Mouse (Mus musculus) CH12.LX (cell line): ENCODE data around the gene Pla2g12a. TPM values are rescaled to one million over a fixed set of nuclear protein-coding genes. Genes with fewer than 3 reads are reported as not detected.
A peak's percentile ranks its signal among the peaks of the same experiment; 100 is the strongest.

Source experiments
- DNase-seq: peaks from one replicate; pipeline ENCODE4 v3.0.0-alpha.2; 2013; ENCODE audit errors: extremely low read depth
- H3K27ac ChIP-seq: 2 replicates; pipeline ENCODE4 v1.5.1; 2012; ENCODE audit warnings: low read depth, mild to moderate bottlenecking, control low read depth, moderate library complexity; ENCODE audit not compliant: insufficient read depth
- H3K27me3 ChIP-seq: replicated peaks from 2 replicates; pipeline ENCODE3; 2012; ENCODE audit warnings: inconsistent platforms
- H3K36me3 ChIP-seq, 2 experiments: replicated peaks in 1 of 2; 2 replicates each; pipeline versions ENCODE3 to v1.6.1; 2012; ENCODE audit warnings: inconsistent platforms in 1 of 2, low read length in 1 of 2, mild to moderate bottlenecking in 1 of 2, mixed read lengths in 1 of 2, moderate library complexity in 1 of 2; ENCODE audit not compliant: control insufficient read depth in 1 of 2, insufficient read depth in 1 of 2
- H3K4me1 ChIP-seq, 2 experiments: 2 replicates each; pipeline ENCODE4 v1.6.1; 2012; ENCODE audit warnings: inconsistent platforms in 1 of 2, moderate library complexity in 1 of 2; ENCODE audit not compliant: insufficient read depth in 2 of 2, control insufficient read depth in 1 of 2
- H3K4me2 ChIP-seq: 2 replicates; pipeline ENCODE4 v1.6.1; 2012; ENCODE audit warnings: low read depth, mild to moderate bottlenecking, control low read depth; ENCODE audit not compliant: poor library complexity, insufficient read depth, severe bottlenecking
- H3K4me3 ChIP-seq, 3 experiments: fragments of 150-350 bp in 1 of 3; sonication (generic) in 1 of 3; replicated peaks in 1 of 3; 2 replicates each; pipeline versions ENCODE3 to v1.5.1; 2011 to 2012; ENCODE audit warnings: low read depth in 2 of 3, low read length in 2 of 3, mild to moderate bottlenecking in 2 of 3, moderate library complexity in 2 of 3, control low read depth in 1 of 3, improper control_type of control experiment in 1 of 3, inconsistent platforms in 1 of 3, mixed read lengths in 1 of 3; ENCODE audit not compliant: poor library complexity in 1 of 3
- H3K79me2 ChIP-seq: replicated peaks from 2 replicates; pipeline ENCODE4 v1.6.1; 2012; ENCODE audit warnings: mild to moderate bottlenecking, moderate library complexity; ENCODE audit not compliant: control insufficient read depth, poor library complexity, insufficient read depth, severe bottlenecking; ENCODE audit errors: extremely low read depth
- H3K9ac ChIP-seq: 2 replicates; pipeline ENCODE4 v1.6.1; 2012; ENCODE audit warnings: low read depth, mild to moderate bottlenecking, control low read depth, moderate library complexity; ENCODE audit not compliant: insufficient read depth
- H3K9me3 ChIP-seq: replicated peaks from 2 replicates; pipeline ENCODE3; 2012; ENCODE audit warnings: low read length, inconsistent platforms, mixed read lengths
- BHLHE40 ChIP-seq: IDR thresholded peaks from 2 replicates; pipeline ENCODE4 v1.6.1; 2011; ENCODE audit warnings: mild to moderate bottlenecking, low read depth, low read length, improper control_type of control experiment
- CHD1 ChIP-seq: IDR thresholded peaks from 2 replicates; pipeline ENCODE4 v1.6.1; 2012; ENCODE audit warnings: low read depth, low read length, improper control_type of control experiment, inconsistent platforms
- CHD2 ChIP-seq: IDR thresholded peaks from 2 replicates; pipeline ENCODE4 v1.6.1; 2011; ENCODE audit warnings: low read length, improper control_type of control experiment
- CTCF ChIP-seq, 2 experiments: IDR thresholded peaks in 1 of 2; conservative IDR thresholded peaks in 1 of 2; 2 replicates each; pipeline ENCODE4 v1.5.1; 2011 to 2012; ENCODE audit warnings: low read depth in 2 of 2, low read length in 2 of 2, improper control_type of control experiment in 1 of 2, inconsistent platforms in 1 of 2, mild to moderate bottlenecking in 1 of 2, moderate library complexity in 1 of 2
- E2F4 ChIP-seq: IDR thresholded peaks from 2 replicates; pipeline ENCODE4 v1.6.1; 2011; ENCODE audit warnings: low read depth, low read length, improper control_type of control experiment; ENCODE audit not compliant: insufficient replicate concordance
- EP300 ChIP-seq: IDR thresholded peaks from 2 replicates; pipeline ENCODE4 v1.6.1; 2011; ENCODE audit warnings: low read length, improper control_type of control experiment
- ETS1 ChIP-seq: conservative IDR thresholded peaks from 2 replicates; pipeline ENCODE4 v1.6.1; 2012; ENCODE audit warnings: low read depth, mild to moderate bottlenecking, inconsistent platforms, low read length, improper control_type of control experiment, moderate library complexity
- GABPA ChIP-seq: IDR thresholded peaks from 2 replicates; pipeline ENCODE4 v1.6.1; 2012; ENCODE audit warnings: low read depth, low read length, improper control_type of control experiment, inconsistent platforms; ENCODE audit not compliant: insufficient replicate concordance
- HCFC1 ChIP-seq: IDR thresholded peaks from 2 replicates; pipeline ENCODE4 v1.6.1; 2012; ENCODE audit warnings: low read depth, mild to moderate bottlenecking, inconsistent platforms, low read length, improper control_type of control experiment
- IRF4 ChIP-seq: IDR thresholded peaks from 2 replicates; pipeline ENCODE4 v1.6.1; 2014; ENCODE audit warnings: low read depth, mild to moderate bottlenecking, inconsistent platforms, low read length, improper control_type of control experiment
- JUND ChIP-seq: conservative IDR thresholded peaks from 2 replicates; pipeline ENCODE4 v1.6.1; 2011; ENCODE audit warnings: low read depth, low read length, improper control_type of control experiment
- KAT2A ChIP-seq: IDR thresholded peaks from 2 replicates; pipeline ENCODE4 v1.6.1; 2012; ENCODE audit warnings: low read length, improper control_type of control experiment, inconsistent platforms; ENCODE audit not compliant: insufficient replicate concordance
- MEF2A ChIP-seq: IDR thresholded peaks from 2 replicates; pipeline ENCODE4 v1.6.1; 2014; ENCODE audit warnings: low read depth, mild to moderate bottlenecking, inconsistent platforms, low read length, improper control_type of control experiment, borderline replicate concordance
- NELFE ChIP-seq: IDR thresholded peaks from 2 replicates; pipeline ENCODE4 v1.6.1; 2011; ENCODE audit warnings: low read depth, low read length, improper control_type of control experiment
- POLR2A ChIP-seq: IDR thresholded peaks from 2 replicates; pipeline ENCODE4 v1.6.1; 2011; ENCODE audit warnings: low read depth, mild to moderate bottlenecking, improper control_type of control experiment, low read length
- RAD21 ChIP-seq: IDR thresholded peaks from 2 replicates; pipeline ENCODE4 v1.6.1; 2011; ENCODE audit warnings: low read depth, mild to moderate bottlenecking, low read length, improper control_type of control experiment, moderate library complexity
- SIN3A ChIP-seq: IDR thresholded peaks from 2 replicates; pipeline ENCODE4 v1.6.1; 2012; ENCODE audit warnings: low read length, improper control_type of control experiment, inconsistent platforms
- SMC3 ChIP-seq: IDR thresholded peaks from 2 replicates; pipeline ENCODE4 v1.6.1; 2011; ENCODE audit warnings: low read depth, low read length, improper control_type of control experiment
- TCF12 ChIP-seq: IDR thresholded peaks from 2 replicates; pipeline ENCODE4 v1.6.1; 2014; ENCODE audit warnings: low read depth, mild to moderate bottlenecking, inconsistent platforms, low read length, improper control_type of control experiment
- UBTF ChIP-seq: IDR thresholded peaks from 2 replicates; pipeline ENCODE4 v1.6.1; 2012; ENCODE audit warnings: low read depth, mild to moderate bottlenecking, inconsistent platforms, low read length, improper control_type of control experiment, moderate library complexity
- ZC3H11A ChIP-seq: IDR thresholded peaks from 2 replicates; pipeline ENCODE4 v1.6.1; 2012; ENCODE audit warnings: low read depth, mild to moderate bottlenecking, inconsistent platforms, low read length, improper control_type of control experiment
- ZKSCAN1 ChIP-seq: IDR thresholded peaks from 2 replicates; pipeline ENCODE4 v1.6.1; 2012; ENCODE audit warnings: low read depth, inconsistent platforms, low read length, improper control_type of control experiment, borderline replicate concordance
- ZMIZ1 ChIP-seq: IDR thresholded peaks from 2 replicates; pipeline ENCODE4 v1.6.1; 2012; ENCODE audit warnings: low read depth, mild to moderate bottlenecking, inconsistent platforms, low read length, improper control_type of control experiment
- dilution Hi-C: fragments of 300-500 bp; cut with MboI; formaldehyde crosslinking; loops from 2 replicates; pipeline ENCODE4 v1.14.3; 2020; ENCODE audit warnings: low sequenced_read_pairs; ENCODE audit not compliant: extremely low pct_unique_long_range_greater_than_20kb, extremely low pct_ligation_motif_present
- in situ Hi-C: fragments of 300-500 bp; cut with MboI; formaldehyde crosslinking; loops from 3 replicates; pipeline ENCODE4 v1.14.3; 2019; ENCODE audit warnings: low sequenced_read_pairs, low pct_ligation_motif_present, low pct_unique_long_range_greater_than_20kb, mixed read lengths
- polyA plus RNA-seq: library from polyadenylated mRNA; unstranded; fragments of >175 nt; gene quantifications from 2 replicates; pipeline ENCODE4 v1.2.1, GENCODE M21; 2012; ENCODE audit warnings: low read depth; ENCODE audit not compliant: insufficient read length
- total RNA-seq, 2 experiments: library from RNA; depleted of rRNA; stranded (reverse); fragments of 300-350 nt in 1 of 2; fragments of >200 nt in 1 of 2; gene quantifications; 2 replicates each; pipeline ENCODE4 v1.2.3; 2012 to 2014

Gene Pla2g12a
- total and polyA plus RNA-seq, 3 experiments = 50.2 to 78.3 (median 58.6) TPM

GRCm38 (mm10) chr3:129893143-129893542 lies 14.7 kb downstream of the Pla2g12a start:
- Histone ChIP-seq H3K9me3 (no peaks in the 10 kb centered on the region), H3K79me2 (no peaks in the 10 kb centered on the region), H3K4me1 (peaks cover 22 to 36% of the 10 kb centered on the region in 2 experiments), H3K27me3 (no peaks in the 10 kb centered on the region), H3K27ac (peak overlapping the region; percentile 100)
- dilution Hi-C loops = no loop called here
- DNase-seq = peak; percentile 87
- TF ChIP-seq SIN3A = peak; percentile 26; the same call in 1 of the 2 replicates
- peak; percentile 67 for TF ChIP-seq BHLHE40
- peak; percentile 92 for TF ChIP-seq IRF4
- 0 out of 2 replicates have a peak, but pooled peaks have one; percentile 8 for TF ChIP-seq UBTF
- peak; percentile 48; the same call in 1 of the 2 replicates for TF ChIP-seq MEF2A
- peak; percentile 74; the same call in 1 of the 2 replicates for TF ChIP-seq TCF12
- peak; percentile 61 for TF ChIP-seq JUND
- TF ChIP-seq EP300 = peak; percentile 93
- TF ChIP-seq RAD21 = no peak
- TF ChIP-seq NELFE = no peak
- TF ChIP-seq, all 38 proteins: peak for 8
- Histone ChIP-seq H3K4me2 (peak overlapping the region; percentile 63), H3K9ac (no peak overlapping the region), H3K4me3 (peak overlapping the region in 1 of 3 experiments; percentile 45), H3K36me3 (peaks cover 24 to 74% of the 10 kb centered on the region in 2 experiments)
- in situ Hi-C loops = no loop called here

GRCm38 (mm10) chr3:129896591-129896990 lies 18.2 kb downstream of the Pla2g12a start:
- dilution Hi-C loops = no loop called here
- H3K4me1 ChIP-seq = peaks cover 24 to 37% of the 10 kb centered on the region in 2 experiments

GRCm38 (mm10) chr3:129898886-129899285 lies 20.5 kb downstream of the Pla2g12a start:
- TF ChIP-seq KAT2A = no peak
- no peak for TF ChIP-seq CTCF (conservative IDR thresholded peaks at IDR 0.05 in 1 of 2, IDR thresholded peaks at IDR 0.05 in 1 of 2; ENCODE audit: low read depth in 2 of 2, low read length in 2 of 2)
- no peak for TF ChIP-seq ZKSCAN1
- no peak for TF ChIP-seq CHD1
- TF ChIP-seq CHD2 = no peak
- no peak for TF ChIP-seq E2F4
- no peak for TF ChIP-seq TCF12
- no peak for TF ChIP-seq JUND
- TF ChIP-seq ZMIZ1 = no peak
- TF ChIP-seq HCFC1 = no peak
- TF ChIP-seq SIN3A = no peak
- no peak for TF ChIP-seq ETS1
- TF ChIP-seq NELFE = no peak
- TF ChIP-seq EP300 = no peak
- TF ChIP-seq UBTF = no peak
- TF ChIP-seq ZC3H11A = no peak
- TF ChIP-seq SMC3 = no peak
- TF ChIP-seq GABPA = no peak
- no peak overlapping the region for H3K4me2 ChIP-seq
- H3K79me2 ChIP-seq = no peaks in the 10 kb centered on the region
- in situ Hi-C loops (no loop called here), dilution Hi-C loops (no loop called here)
- DNase-seq = no peak
- H3K4me1 ChIP-seq = peaks cover 13 to 41% of the 10 kb centered on the region in 2 experiments
- no peaks in the 10 kb centered on the region for H3K9me3 ChIP-seq
- H3K9ac ChIP-seq = no peak overlapping the region
- H3K27me3 ChIP-seq = no peaks in the 10 kb centered on the region
- no peak overlapping the region for H3K4me3 ChIP-seq
- H3K27ac ChIP-seq = no peak overlapping the region
- H3K36me3 ChIP-seq = peaks cover 3 to 41% of the 10 kb centered on the region in 2 experiments

More at GRCm38 (mm10) chr3:129896591-129896990, 18.2 kb downstream of the Pla2g12a start:
- Histone ChIP-seq H3K9me3 (no peaks in the 10 kb centered on the region), H3K27ac (no peak overlapping the region), H3K9ac (no peak overlapping the region), H3K4me3 (no peak overlapping the region), H3K4me2 (no peak overlapping the region), H3K36me3 (peaks cover 10 to 57% of the 10 kb centered on the region in 2 experiments), H3K79me2 (no peaks in the 10 kb centered on the region), H3K27me3 (no peaks in the 10 kb centered on the region)
- no peak for DNase-seq
- no peak for TF ChIP-seq ZC3H11A
- no peak for TF ChIP-seq POLR2A
- TF ChIP-seq CHD2 = no peak
- in situ Hi-C loops = no loop called here
